Mouse (Mus musculus) hindbrain, embryonic 10.5 days (tissue): ENCODE measurements around the gene Mfsd5. TPM values are rescaled to one million over a fixed set of nuclear protein-coding genes. Genes with fewer than 3 reads are reported as not detected.

Source experiments
- DNase-seq: peaks from one replicate; pipeline ENCODE4 v3.0.0-alpha.2; 2017; ENCODE audit warnings: low spot score
- H3K27ac ChIP-seq: fragments of 300-500 bp; sonication (generic); 2 replicates; pipeline ENCODE4 v1.5.1; 2016; ENCODE audit warnings: mild to moderate bottlenecking, moderate library complexity
- H3K27me3 ChIP-seq: fragments of 300-500 bp; sonication (generic); 2 replicates; pipeline ENCODE4 v1.6.1; 2016; ENCODE audit warnings: mild to moderate bottlenecking; ENCODE audit not compliant: poor library complexity, insufficient read depth, severe bottlenecking
- H3K36me3 ChIP-seq: fragments of 300-500 bp; sonication (generic); 2 replicates; pipeline ENCODE4 v1.6.1; 2016; ENCODE audit warnings: mild to moderate bottlenecking, moderate library complexity
- H3K4me1 ChIP-seq: fragments of 300-500 bp; sonication (generic); replicated peaks from 2 replicates; pipeline ENCODE4 v1.6.1; 2016; ENCODE audit warnings: mild to moderate bottlenecking
- H3K4me3 ChIP-seq: fragments of 300-500 bp; sonication (generic); 2 replicates; pipeline ENCODE4 v1.5.1; 2016; ENCODE audit warnings: mild to moderate bottlenecking, moderate library complexity
- H3K9me3 ChIP-seq: fragments of 300-500 bp; sonication (generic); 2 replicates; pipeline ENCODE4 v1.6.1; 2016; ENCODE audit warnings: mild to moderate bottlenecking, moderate library complexity
- WGBS: fragments of 180-500 bp; shearing (Covaris S2); methylation state at CpG from one replicate; pipeline ENCODE4 v1.1.7; 2016; 5-methylcytosine and 5-hydroxymethylcytosine counted together
- polyA plus RNA-seq: library from polyadenylated mRNA; unstranded; fragments of >200 nt; fragmentation: Nextera tagmentation; extraction: Ambion mirVana; gene quantifications from 2 replicates; pipeline ENCODE4 v1.2.1, GENCODE M21; 2016

Mfsd5 gene
- polyA plus RNA-seq, 1 experiment from 2014 or later = 66.1 TPM

GRCm38 (mm10) chr15:102315292-102315691, 36.0 kb downstream of the Mfsd5 start:
- no peak for DNase-seq
- peaks cover 94% of the 10 kb centered on the region for H3K36me3 ChIP-seq
- H3K9me3 ChIP-seq = no peaks in the 10 kb centered on the region
- 90% methylated on average over 8 of the region's 8 CpGs for WGBS
- H3K4me3 ChIP-seq = no peak overlapping the region
- H3K27ac ChIP-seq = no peak overlapping the region
- no peaks in the 10 kb centered on the region for H3K4me1 ChIP-seq
- H3K27me3 ChIP-seq = no peaks in the 10 kb centered on the region

DNA sequence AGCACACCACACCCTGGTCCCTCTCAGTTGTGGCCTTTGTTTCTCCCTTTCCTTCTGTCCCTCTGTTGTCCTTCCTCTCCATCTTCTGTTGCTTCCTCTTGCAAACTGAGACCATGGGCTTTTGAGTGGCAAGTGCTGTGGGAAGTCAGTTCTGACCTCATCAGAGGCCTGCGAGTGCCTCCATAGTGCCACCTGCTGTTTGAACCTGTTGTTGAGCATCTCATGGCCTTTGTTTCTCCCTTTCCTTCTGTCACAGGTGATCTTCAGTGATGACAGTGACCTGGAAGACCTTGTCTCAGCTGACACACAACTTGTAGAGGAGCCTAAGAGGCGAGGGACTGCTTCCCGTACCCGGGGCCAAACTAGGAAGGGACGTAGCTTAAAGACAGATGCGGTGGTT, 37.0 kb downstream of the Mfsd5 start:
- Histone ChIP-seq H3K9me3 (no peaks in the 10 kb centered on the region), H3K36me3 (peaks cover 96% of the 10 kb centered on the region), H3K27ac (no peak overlapping the region), H3K4me3 (no peak overlapping the region), H3K27me3 (no peaks in the 10 kb centered on the region), H3K4me1 (no peaks in the 10 kb centered on the region)
- DNase-seq = peak; percentile 43
- WGBS = 92% methylated on average over 6 of the region's 6 CpGs

DNA sequence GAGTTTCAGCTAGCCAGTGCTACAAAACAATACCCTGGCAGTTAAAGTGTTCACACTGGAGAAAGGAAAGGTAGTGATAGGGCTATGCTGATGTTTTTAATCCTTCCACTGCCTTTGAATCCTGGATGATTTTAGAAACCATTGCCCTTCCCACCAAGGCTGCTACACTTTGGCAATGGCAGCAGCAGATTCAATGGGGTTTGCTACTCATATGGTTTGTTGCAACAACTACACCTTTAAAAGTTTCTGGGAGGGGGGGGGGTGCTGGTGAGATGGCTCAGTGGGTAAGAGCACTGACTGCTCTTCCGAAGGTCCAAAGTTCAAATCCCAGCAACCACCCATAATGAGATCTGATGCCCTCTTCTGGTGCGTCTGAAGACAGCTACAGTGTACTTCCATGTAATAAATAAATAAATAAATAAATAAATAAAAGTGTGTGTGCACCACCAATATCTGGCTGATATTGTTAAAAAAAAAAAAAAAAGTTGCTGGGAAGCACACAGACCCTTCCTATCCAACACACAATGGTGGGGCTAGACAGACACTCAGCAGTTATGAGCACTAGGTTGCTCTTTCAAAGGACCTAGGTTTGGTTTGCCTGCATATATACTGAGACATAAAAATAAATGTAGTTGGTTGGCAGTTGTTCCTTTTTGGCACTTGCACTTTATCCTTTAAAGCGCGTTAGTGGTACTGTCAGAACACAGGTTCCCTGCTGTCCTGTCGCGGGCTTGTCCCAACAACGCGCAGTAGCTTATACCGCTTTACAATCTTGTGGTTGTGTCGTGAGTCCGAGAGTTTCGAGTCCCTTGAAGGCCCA, 45.6 kb downstream of the Mfsd5 start:
- peaks cover 69% of the 10 kb centered on the region for H3K36me3 ChIP-seq
- no peaks in the 10 kb centered on the region for H3K9me3 ChIP-seq
- H3K27ac ChIP-seq = peak overlapping the region; percentile 45; the same call in 1 of the 2 replicates
- no peaks in the 10 kb centered on the region for H3K27me3 ChIP-seq
- WGBS = 78% methylated on average over 12 of the region's 12 CpGs
- peaks cover 13% of the 10 kb centered on the region for H3K4me1 ChIP-seq
- peak overlapping the region; percentile 34 for H3K4me3 ChIP-seq
- no peak for DNase-seq

GRCm38 (mm10) chr15:102326022-102326576, 46.8 kb downstream of the Mfsd5 start, which contains the start of gene Pfdn5:
Gene Pfdn5, plus strand, starts transcription at chr15:102326116.
- H3K27me3 ChIP-seq = no peaks in the 10 kb centered on the region
- WGBS = under 1% methylated on average over 40 of the region's 40 CpGs
- H3K27ac ChIP-seq = peak within 1 kb of the TSS; percentile 92
- peak; percentile 83 for DNase-seq
- peak within 1 kb of the TSS; percentile 85 for H3K4me3 ChIP-seq
- no peaks in the 10 kb centered on the region for H3K9me3 ChIP-seq
- peaks cover 14% of the 10 kb centered on the region for H3K4me1 ChIP-seq
- H3K36me3 ChIP-seq = peaks cover 68% of the 10 kb centered on the region

GRCm38 (mm10) chr15:102326892-102327291, 47.6 kb downstream of the Mfsd5 start:
- Histone ChIP-seq H3K36me3 (peaks cover 64% of the 10 kb centered on the region), H3K27me3 (no peaks in the 10 kb centered on the region)
- 75% methylated on average over 8 of the region's 8 CpGs for WGBS

More at GRCm38 (mm10) chr15:102326892-102327291, 47.6 kb downstream of the Mfsd5 start:
- Histone ChIP-seq H3K9me3 (no peaks in the 10 kb centered on the region), H3K4me3 (peak overlapping the region; percentile 85), H3K27ac (peak overlapping the region; percentile 92), H3K4me1 (peaks cover 22% of the 10 kb centered on the region)
- no peak for DNase-seq

Other genes starting within 250 kb of the Mfsd5 start
- 80.4 and 122 TPM in 2 replicates for gene Eif4b, start 205.7 kb upstream of the Mfsd5 start, polyA plus RNA-seq
- gene Tns2, start 179.0 kb upstream of the Mfsd5 start, polyA plus RNA-seq = 11.8 and 13.8 TPM in 2 replicates
- gene Spryd3, start 143.2 kb upstream of the Mfsd5 start, polyA plus RNA-seq = 14.6 and 17.6 TPM in 2 replicates
- gene Igfbp6, start 135.1 kb upstream of the Mfsd5 start, polyA plus RNA-seq = 0.20 TPM in 1 of 2 replicates, not detected in the other
- 0.35 and 0.38 TPM in 2 replicates for gene Soat2, start 128.9 kb upstream of the Mfsd5 start, polyA plus RNA-seq
- 61.8 and 67.1 TPM in 2 replicates for gene Zfp740, start 76.2 kb upstream of the Mfsd5 start, polyA plus RNA-seq
- gene Csad, start 74.7 kb upstream of the Mfsd5 start, polyA plus RNA-seq = 34.0 and 35.5 TPM in 2 replicates
- 0.31 and 0.90 TPM in 2 replicates for gene Itgb7, start 47.5 kb upstream of the Mfsd5 start, polyA plus RNA-seq
- gene Rarg, start 21.9 kb upstream of the Mfsd5 start, polyA plus RNA-seq = 22.1 and 24.5 TPM in 2 replicates
- 0.26 and 0.35 TPM in 2 replicates for gene Gm9918, start 8.9 kb upstream of the Mfsd5 start, polyA plus RNA-seq
- 42.6 and 52.2 TPM in 2 replicates for gene Espl1, start 16.8 kb downstream of the Mfsd5 start, polyA plus RNA-seq
- 331 and 368 TPM in 2 replicates for gene Pfdn5, start 46.7 kb downstream of the Mfsd5 start, polyA plus RNA-seq
- gene Myg1, start 52.3 kb downstream of the Mfsd5 start, polyA plus RNA-seq = 119 and 120 TPM in 2 replicates
- gene Aaas, start 71.3 kb downstream of the Mfsd5 start, polyA plus RNA-seq = 102 and 122 TPM in 2 replicates
- 1.0 and 1.2 TPM in 2 replicates for gene Sp7, start 87.7 kb downstream of the Mfsd5 start, polyA plus RNA-seq
- 6.1 and 9.3 TPM in 2 replicates for gene Sp1, start 126.7 kb downstream of the Mfsd5 start, polyA plus RNA-seq
- gene Amhr2, start 165.9 kb downstream of the Mfsd5 start, polyA plus RNA-seq = 0.17 and 0.18 TPM in 2 replicates
- gene Prr13, start 179.6 kb downstream of the Mfsd5 start, polyA plus RNA-seq = 84.3 and 98.2 TPM in 2 replicates
- gene Pcbp2, start 191.1 kb downstream of the Mfsd5 start, polyA plus RNA-seq = 166 and 207 TPM in 2 replicates
- 3.9 and 11.3 TPM in 2 replicates for gene Gm10337, start 224.3 kb downstream of the Mfsd5 start, polyA plus RNA-seq
- 27.1 and 35.2 TPM in 2 replicates for gene Map3k12, start 237.6 kb downstream of the Mfsd5 start, polyA plus RNA-seq
- gene Tarbp2, start 238.7 kb downstream of the Mfsd5 start, polyA plus RNA-seq = 132 and 135 TPM in 2 replicates
- 1.5 and 2.4 TPM in 2 replicates for gene Npff, start 245.5 kb downstream of the Mfsd5 start, polyA plus RNA-seq